Mouse (Mus musculus) spleen, adult 2 months (tissue): ENCODE data around the gene Mia2.

Experiments used
- CTCF ChIP-seq: fragments of 200-500 bp; IDR thresholded peaks from 2 replicates; pipeline ENCODE4 v1.5.1; 2011; ENCODE audit warnings: mild to moderate bottlenecking, inconsistent platforms; ENCODE audit not compliant: insufficient read depth, insufficient read length, insufficient replicate concordance; ENCODE audit errors: extremely low read depth
- POLR2A ChIP-seq: fragments of 200-500 bp; IDR thresholded peaks from 2 replicates; pipeline ENCODE4 v1.6.1; 2011; ENCODE audit warnings: low read depth, low read length, inconsistent platforms

DNA sequence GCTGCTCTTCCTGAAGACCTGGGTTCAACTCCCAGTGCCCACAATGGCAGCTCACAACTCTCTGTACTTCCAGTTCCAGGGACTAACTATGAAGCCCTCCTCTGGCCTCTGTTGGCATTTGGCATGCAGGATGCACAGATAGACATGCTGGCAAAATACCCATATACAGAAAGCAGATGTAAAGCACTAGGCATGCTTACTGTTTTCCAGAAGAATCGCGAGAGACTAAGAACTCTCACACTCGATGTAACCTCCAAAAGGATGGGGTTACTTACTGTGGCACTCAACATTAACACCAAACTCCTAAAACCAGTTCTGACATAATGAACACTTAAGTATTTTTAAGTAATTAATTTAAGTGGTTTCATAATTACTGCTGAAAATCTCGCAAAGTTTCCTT, 35.3 kb upstream of the Mia2 start:
- TF ChIP-seq CTCF (no peak), POLR2A (no peak)
